In genomic region chr19:53773937-53774640, GRCm38 (mm10) we compare ENCODE assay signal across 8 mouse cellular contexts.
DNase-seq lines count a peak whose midpoint lies in the region; ATAC-seq and TF ChIP-seq lines count a peak whose summit lies in the region.

No protein-coding gene starts in this region.

- H3K36me3 ChIP-seq in forebrain, embryonic 15.5 days: no peaks in the 10 kb centered on the region
- no peaks in the 10 kb centered on the region for H3K36me3 ChIP-seq in myocyte (ENCODE audit: control insufficient read depth, insufficient read depth)

- no peak for TF ChIP-seq POLR2A in myocyte (IDR thresholded peaks at IDR 0.05; ENCODE audit: insufficient read length, low read depth)

- DNase-seq in spleen, postnatal 36 days (ENCODE audit: low spot score in 2 of 2): peak; percentile 12 to 22
- no peak for DNase-seq in spleen, postnatal 14 days (ENCODE audit: low spot score in 2 of 2)
- peak; percentile 77 for DNase-seq in heart, postnatal 25 days (ENCODE audit: low spot score)
- peak; percentile 85 to 89 for DNase-seq in kidney, postnatal 4 days
- no peak for DNase-seq in layer of hippocampus, postnatal 10 days (ENCODE audit: low spot score in 2 of 2)
- no peak for DNase-seq in cerebellum, adult 8-10 months

- 41% methylated on average over 11 of the region's 11 CpGs for WGBS in forebrain, embryonic 15.5 days

- no peak overlapping the region for H3K4me2 ChIP-seq in forebrain, embryonic 15.5 days (replicated peaks)
- H3K4me2 ChIP-seq in myocyte (ENCODE audit: low read depth): peak overlapping the region; percentile 31

- H3K27ac ChIP-seq in forebrain, embryonic 15.5 days (replicated peaks): no peak overlapping the region

- peak; percentile 83 for ATAC-seq in forebrain, embryonic 15.5 days (replicated peaks)

- intact Hi-C loops in heart, postnatal 25 days (cut with DNase I): loop anchor here (5.0 kb wide), 1 partner anchor 48 kb away; no protein-coding TSS in a partner anchor

- H3K27me3 ChIP-seq in forebrain, embryonic 15.5 days: no peaks in the 10 kb centered on the region
- no peaks in the 10 kb centered on the region for H3K27me3 ChIP-seq in myocyte (ENCODE audit: control insufficient read depth, insufficient read depth, insufficient read length)

- no peak overlapping the region for H3K9ac ChIP-seq in forebrain, embryonic 15.5 days (replicated peaks)

- no peak overlapping the region for H3ac ChIP-seq in myocyte (ENCODE audit: control insufficient read depth, insufficient read length)

- H3K4me1 ChIP-seq in forebrain, embryonic 15.5 days: no peaks in the 10 kb centered on the region

- peaks cover 10% of the 10 kb centered on the region for H3K79me2 ChIP-seq in myocyte (ENCODE audit: control insufficient read depth, insufficient read depth)

- no peaks in the 10 kb centered on the region for H3K9me3 ChIP-seq in forebrain, embryonic 15.5 days

- no peak overlapping the region for H3K4me3 ChIP-seq in forebrain, embryonic 15.5 days
- H3K4me3 ChIP-seq in myocyte: no peak overlapping the region

TF ChIP-seq in myocyte, 11 proteins besides CTCF, POLR2A, EP300 and RAD21:
- no peak for TF ChIP-seq SRF (IDR thresholded peaks at IDR 0.05; ENCODE audit: control insufficient read depth, insufficient read length, low read depth)
- peak in 1 of 3 experiments; percentile 38 for TF ChIP-seq MYOD1 (IDR thresholded peaks at IDR 0.05; ENCODE audit: control insufficient read depth in 1 of 3, insufficient read length in 2 of 3, low read depth in 2 of 3)
- TF ChIP-seq REST (IDR thresholded peaks at IDR 0.05; ENCODE audit: insufficient read depth, insufficient read length): no peak
- TF ChIP-seq CEBPB (IDR thresholded peaks at IDR 0.05; ENCODE audit: insufficient read depth, poor library complexity, severe bottlenecking): no peak
- no peak for TF ChIP-seq E2F4 (IDR thresholded peaks at IDR 0.05; ENCODE audit: insufficient read depth)
- no peak for TF ChIP-seq POLR2AphosphoS2 (IDR thresholded peaks at IDR 0.05; ENCODE audit: insufficient read length, low read depth)
- no peak for TF ChIP-seq MAX (IDR thresholded peaks at IDR 0.05; ENCODE audit: low read depth)
- no peak for TF ChIP-seq MYOG (IDR thresholded peaks at IDR 0.05; ENCODE audit: control insufficient read depth in 1 of 3, insufficient read depth in 1 of 3, insufficient read length in 2 of 3, low read depth in 2 of 3)
- no peak for TF ChIP-seq TCF12 (IDR thresholded peaks at IDR 0.05; ENCODE audit: insufficient read depth, poor library complexity, severe bottlenecking)
- no peak for TF ChIP-seq TCF3 (IDR thresholded peaks at IDR 0.05; ENCODE audit: insufficient read length, low read depth)
- TF ChIP-seq USF1 (IDR thresholded peaks at IDR 0.05; ENCODE audit: low read depth): peak; percentile 69

Comparison
In these comparisons a context has a peak if more than half of its experiments do, and no peak if none do; other contexts are left out.
1. DNase-seq: peak in spleen, postnatal 36 days (2 of 2), heart, postnatal 25 days (single experiment) and kidney, postnatal 4 days (2 of 2); none in spleen, postnatal 14 days (0 of 2), layer of hippocampus, postnatal 10 days (0 of 2) and cerebellum, adult 8-10 months (single experiment).